Mouse (Mus musculus): ENCODE measurements around the gene P4htm.

Gene P4htm

DNA sequence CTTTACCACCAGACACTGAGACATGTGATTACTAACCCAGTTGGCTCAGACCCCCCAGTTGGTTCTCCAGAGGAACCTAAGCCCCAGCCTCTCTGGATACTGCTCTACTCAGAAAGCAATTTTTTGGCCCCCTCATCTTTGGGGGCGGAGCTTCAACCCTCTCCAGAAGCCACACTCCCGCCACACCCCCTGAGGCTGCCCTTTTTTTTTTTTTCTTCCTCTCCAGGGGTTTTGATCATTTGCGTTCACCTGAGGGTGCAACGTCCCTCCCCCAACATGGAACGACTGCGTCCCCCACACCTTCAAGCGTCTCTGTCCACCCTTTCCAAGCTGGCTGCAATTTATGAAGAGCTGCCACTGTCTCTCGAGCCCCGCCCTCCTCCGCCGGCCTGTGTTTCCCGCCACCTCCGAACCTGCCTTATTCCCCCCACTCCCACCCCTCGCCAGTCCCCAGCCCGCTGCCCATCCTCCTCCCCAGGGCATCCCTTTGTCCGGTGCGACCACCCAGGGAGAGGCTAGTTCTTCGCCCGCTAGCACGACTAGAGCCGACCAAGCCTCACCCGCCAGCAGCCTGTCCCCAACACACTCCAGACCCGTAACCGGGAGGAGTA is 19.4 kb downstream of the P4htm start:
- DNase-seq (ENCODE audit: low spot score in 2 of 2): no peak

GRCm38 (mm10) chr9:108577025-108577424 is 20.4 kb downstream of the P4htm start:
- no peak for DNase-seq (ENCODE audit: low spot score in 2 of 2)

DNA sequence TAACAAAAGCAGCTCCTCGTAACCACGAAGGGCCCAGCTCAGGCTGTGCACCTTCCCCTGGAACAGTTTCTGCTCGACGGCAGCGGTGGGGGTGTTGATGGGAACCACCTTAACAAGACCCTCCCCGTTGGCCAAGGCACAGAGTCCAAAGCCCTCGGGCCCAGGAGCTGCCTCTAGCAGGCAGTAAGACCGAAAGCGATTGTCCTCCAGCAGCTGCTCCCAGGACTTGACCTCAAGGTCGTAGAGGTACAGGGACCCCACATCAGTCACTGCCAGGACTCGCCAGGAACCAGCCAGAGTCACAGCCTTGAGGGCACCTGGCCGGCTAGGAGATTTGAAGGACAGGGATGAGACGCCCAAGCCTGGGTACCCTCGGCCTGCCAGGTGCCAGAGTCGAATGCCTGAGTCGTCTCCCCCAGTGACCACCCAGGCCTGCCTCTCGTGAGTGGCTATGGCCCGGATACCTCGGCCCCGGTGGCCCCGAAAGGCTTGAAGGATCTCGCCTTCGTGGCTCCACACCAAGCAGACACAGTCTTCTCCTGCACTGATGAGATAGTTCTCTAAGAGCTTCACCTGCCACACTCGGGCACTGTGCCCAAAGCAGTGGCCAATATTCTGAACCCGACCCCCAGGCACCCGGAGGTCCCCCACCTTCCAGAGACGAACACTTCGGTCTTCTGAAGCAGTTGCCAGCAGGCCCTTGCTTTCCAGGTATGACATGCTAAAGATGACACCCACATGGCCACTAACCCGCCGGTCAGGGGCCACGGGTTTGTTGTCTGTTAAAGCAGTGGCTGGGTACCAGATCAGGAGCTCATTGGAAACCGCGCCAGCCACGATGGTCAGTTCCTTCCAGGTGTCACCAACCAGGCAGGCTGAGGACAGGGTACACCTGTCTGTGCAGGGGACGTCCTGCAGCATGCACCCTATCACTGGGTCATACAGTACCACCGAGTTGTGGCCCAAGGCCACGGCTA is 21.9 kb downstream of the P4htm start:
- no peak for DNase-seq (ENCODE audit: low spot score in 2 of 2)

GRCm38 (mm10) chr9:108574921-108575320 is 22.5 kb downstream of the P4htm start:
- no peak for DNase-seq (ENCODE audit: low spot score in 2 of 2)

GRCm38 (mm10) chr9:108573774-108574690 is 23.4 kb downstream of the P4htm start:
- no peak for DNase-seq (ENCODE audit: low spot score in 2 of 2)

DNA sequence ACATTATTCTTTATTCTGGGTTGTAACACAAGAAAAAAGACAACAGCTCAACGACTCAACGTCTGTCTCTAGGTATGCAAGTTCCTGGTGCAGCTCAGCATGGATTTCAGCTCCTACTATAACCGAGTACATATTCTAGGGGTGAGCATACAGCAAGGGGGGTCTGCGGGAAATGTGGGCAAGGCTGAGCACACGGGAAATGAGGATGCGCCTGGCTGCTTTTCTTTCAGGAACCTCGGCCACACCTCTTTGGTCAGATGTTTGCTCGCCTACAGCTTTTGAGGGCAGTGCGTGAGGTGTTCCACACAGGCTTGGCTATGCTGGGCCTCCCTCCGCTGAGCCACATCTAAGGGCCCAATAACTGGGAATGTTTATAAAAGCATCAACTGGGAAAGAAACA is 25.1 kb downstream of the P4htm start:
- no peak for DNase-seq (ENCODE audit: low spot score in 2 of 2)

- DNase-seq (ENCODE audit: low spot score in 2 of 2): no peak
These were observed 26.0 kb downstream of the P4htm start for GRCm38 (mm10) chr9:108571401-108571973.

GRCm38 (mm10) chr9:108570207-108570896 is 27.1 kb downstream of the P4htm start:
- DNase-seq (ENCODE audit: low spot score in 2 of 2): peak; percentile 76 to 83

GRCm38 (mm10) chr9:108569381-108570206 is 27.9 kb downstream of the P4htm start, which contains the start of gene Dalrd3:
Gene Dalrd3, plus strand, starts transcription at chr9:108569886.
- DNase-seq (ENCODE audit: low spot score in 2 of 2): peak; percentile 89 to 94

DNA sequence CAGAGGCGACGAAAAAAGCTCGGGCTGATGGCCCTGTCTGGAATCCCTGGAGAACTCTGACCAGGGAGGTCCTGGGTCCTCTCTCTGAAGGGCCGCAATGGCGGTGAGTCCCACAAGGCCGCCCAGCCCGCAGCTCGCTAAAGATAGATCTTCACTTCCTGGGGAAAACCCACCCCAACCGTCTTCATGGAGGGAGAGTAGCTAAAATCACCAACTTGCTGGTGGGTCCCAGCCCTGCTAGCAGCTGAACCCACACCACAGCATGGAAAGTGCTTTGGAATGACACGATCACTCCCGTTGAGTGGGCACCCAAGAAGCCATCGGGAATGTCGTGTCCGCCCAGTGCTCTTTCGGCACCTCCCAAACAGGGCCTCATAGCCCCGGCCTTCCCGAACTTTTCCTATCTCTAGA is 29.0 kb downstream of the P4htm start:
- DNase-seq (ENCODE audit: low spot score in 2 of 2): no peak

GRCm38 (mm10) chr9:108567931-108568419 is 29.5 kb downstream of the P4htm start:
- DNase-seq (ENCODE audit: low spot score in 2 of 2): no peak

DNA sequence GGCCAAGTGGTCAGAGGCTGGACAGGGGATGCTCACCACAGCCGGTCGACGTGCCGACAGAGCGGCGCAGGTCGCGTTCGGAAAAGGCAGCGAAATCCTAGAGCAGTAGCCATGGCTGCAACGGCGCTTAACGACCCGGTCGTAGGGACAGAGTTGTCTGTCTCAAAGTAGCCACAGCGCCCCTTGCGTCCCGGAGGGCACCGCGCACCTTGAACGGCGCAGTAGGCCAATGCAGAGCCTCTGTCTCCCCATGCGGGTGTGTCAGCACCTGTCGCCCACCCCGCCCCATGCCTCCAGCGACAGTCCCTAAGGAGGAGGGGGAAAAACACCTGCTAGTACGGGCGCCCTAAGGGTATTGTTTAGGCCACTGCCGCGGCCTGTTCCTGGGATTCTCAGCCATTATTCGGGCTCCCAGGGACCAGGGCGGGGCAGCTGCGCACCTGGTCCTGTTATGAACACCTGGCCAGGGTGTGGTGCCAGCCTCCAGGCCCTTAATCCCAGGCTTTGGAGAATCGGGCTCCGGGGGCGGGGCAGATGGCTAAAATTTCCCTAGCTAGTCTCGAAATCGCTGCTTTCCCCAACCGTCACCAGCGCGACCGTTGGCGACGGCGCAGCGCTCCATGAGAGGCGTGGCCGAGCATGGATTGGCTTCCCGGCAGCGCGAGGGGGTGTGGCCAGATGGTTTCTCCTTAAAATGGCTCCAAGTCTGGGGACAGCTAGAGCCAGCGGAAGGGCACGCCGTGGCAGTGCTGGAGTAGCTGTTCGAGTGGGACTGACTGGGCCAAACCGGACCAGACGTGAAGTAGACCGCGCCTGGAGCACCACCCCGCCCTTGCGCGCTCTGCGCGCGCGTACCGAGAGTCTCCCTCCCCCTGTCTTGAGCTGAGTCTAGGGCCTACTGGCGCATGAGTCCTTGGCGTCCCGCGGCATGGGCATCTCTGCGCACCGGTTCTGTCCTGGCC is 30.4 kb downstream of the P4htm start, which contains the start of gene Ndufaf3:
Gene Ndufaf3, minus strand, starts transcription at position 620 of the 962 bp plus-strand sequence.
- DNase-seq (ENCODE audit: low spot score in 2 of 2): peak; percentile 97

GRCm38 (mm10) chr9:108565881-108566814 is 31.3 kb downstream of the P4htm start:
- DNase-seq (ENCODE audit: low spot score in 2 of 2): peak in 1 of 2 experiments; percentile 45

GRCm38 (mm10) chr9:108564131-108564530 is 33.3 kb downstream of the P4htm start:
- DNase-seq (ENCODE audit: low spot score in 2 of 2): no peak

DNA sequence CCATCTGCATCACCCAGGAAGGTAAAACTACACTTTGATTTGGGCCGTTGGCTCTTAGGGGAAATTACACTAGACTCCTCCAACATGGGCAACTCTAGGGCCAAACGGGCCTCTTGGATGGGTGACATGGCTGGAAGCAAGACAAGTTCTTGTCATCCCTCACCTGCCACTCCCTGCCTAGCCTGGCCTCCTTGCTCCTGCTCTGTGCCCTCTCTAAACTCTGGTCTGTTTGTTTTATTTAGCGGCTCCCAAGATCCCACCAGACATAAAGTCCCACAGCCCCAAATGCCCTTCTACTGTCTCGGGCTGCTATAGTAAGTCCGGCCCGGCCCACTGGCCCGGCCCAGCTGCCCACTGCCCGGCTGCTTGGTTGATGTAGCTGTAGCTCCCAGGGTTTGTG is 33.8 kb downstream of the P4htm start:
- DNase-seq (ENCODE audit: low spot score in 2 of 2): no peak

DNA sequence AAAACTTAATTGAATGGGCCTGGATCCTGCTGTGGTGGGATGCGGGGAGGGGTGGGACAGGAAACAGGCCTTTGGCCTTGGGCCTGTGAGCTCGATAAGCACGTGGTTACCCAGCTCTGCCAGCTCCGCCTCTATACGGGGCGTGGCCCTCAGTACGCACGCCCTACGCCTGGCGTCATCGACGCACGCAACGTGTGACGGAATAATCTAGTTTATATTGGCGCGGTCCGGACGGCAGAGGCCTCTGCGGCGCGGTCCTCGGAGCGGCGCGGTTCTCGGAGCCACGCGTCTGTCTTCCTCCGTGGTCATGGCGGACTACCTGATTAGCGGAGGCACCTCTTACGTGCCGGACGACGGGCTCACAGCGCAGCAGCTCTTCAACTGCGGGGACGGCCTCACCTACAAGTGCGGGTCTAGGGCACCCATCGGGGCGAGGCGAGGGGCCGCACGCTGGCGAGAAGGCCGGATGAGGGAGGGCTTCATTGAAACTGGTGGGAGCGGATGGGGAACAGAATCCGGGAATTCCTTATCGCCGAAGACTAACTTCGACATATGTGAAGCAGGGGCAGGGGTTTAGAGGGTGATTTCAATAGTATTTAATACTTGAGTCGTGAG is 37.1 kb downstream of the P4htm start, which contains the start of gene Impdh2:
Gene Impdh2, plus strand, starts transcription at position 60 of the 615 bp plus-strand sequence.
- peak; percentile 91 to 97 for DNase-seq (ENCODE audit: low spot score in 2 of 2)

GRCm38 (mm10) chr9:108559169-108559568 is 38.3 kb downstream of the P4htm start:
- no peak for DNase-seq (ENCODE audit: low spot score in 2 of 2)
